Mouse (Mus musculus): ENCODE results near the gene Ube2e3.

Ube2e3 gene

DNA sequence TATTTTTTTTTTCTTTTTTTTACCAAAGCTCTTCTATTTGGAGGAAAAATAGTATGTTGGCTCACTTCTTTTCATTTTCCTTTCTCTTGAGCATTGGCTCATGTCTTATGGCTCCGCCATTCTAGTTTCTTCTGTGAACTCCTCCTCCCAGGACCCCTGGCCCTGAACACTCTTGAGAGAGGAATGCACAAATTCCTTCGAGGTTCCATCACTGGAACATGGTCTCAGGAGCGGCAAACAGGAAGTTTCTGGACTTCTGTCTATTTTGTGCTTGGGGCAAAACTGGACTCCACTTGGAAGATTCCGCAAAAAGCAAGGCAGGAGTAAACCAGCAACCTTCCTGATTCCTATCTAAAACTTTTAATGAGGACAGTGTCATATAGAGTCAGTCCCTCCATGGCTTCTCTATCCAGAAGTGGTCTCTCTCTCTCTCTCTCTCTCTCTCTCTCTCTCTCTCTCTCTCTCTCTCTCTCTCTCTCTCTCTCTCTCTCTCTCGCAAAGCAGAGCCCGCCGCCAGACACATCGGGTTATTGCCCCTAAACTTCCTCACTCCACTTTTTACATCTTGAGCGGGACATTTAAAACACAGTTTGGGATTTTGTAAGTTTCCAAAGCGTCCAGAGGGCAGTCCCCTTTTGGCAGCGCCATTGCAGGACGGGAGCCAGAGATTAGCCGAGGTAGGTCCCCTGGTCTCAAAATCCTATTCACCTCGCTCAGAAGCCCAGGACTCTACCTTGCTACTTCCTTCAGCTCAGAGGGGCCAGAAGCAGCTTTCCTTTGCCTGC lies at the start of gene Ube2e3:
Gene Ube2e3, plus strand, starts transcription at position 399 of the 785 bp plus-strand sequence.
- no peak for DNase-seq (ENCODE audit: low spot score)

DNA sequence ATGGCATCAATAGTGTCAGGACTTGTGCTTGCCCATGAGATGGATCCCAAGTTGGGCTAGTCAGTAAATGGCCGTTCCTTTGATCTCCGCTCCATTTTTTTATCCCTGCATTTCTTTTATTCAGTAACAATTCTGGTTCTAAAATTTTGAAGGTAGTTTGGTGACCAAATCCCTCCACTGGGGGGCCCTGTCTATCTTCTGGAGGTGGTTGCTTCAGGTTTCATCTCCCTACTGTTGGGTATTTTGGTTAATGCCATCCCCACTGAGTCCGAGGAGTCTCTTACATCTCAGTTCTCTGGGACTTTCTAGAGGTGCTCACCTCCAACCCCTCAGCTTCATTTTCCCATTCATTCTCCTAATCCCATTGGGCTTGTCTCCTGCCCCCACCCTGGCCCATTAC lies 38.0 kb upstream of the Ube2e3 start:
- DNase-seq (ENCODE audit: low spot score): no peak

DNA sequence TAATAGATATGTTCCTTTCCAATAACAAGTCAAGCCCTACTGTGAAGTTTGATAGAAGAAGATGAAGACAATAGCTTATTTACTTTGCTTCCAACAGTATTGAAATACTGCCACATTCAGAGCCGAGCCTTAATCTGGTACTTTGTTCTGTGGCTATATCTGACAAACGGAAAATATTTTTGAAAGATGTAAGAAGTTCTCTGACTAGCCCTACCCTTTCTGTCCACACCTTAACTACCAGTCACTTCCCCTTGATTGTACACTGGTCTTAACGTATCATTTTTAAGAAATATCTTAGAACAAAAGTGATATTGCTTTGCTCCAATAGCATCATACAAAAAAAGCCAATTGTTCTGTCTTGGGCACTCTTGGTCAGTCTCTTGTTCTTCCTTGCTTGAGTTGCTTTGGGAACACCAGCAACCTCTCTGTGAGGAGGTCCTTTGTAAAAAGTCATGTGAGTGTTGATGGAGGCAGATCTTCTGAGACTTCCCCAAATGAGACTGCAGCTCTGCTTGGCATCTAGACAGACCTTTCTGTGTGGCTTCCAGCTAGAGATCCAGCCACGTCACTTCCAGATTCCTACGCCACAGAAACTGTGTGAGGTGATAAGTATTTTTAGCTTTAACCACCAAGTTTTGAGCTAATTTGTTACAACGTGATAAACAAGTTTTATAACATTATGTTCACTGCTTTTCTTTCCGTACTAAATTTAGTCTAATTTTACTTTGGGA lies 26.3 kb upstream of the Ube2e3 start:
- DNase-seq (ENCODE audit: low spot score): no peak

DNA sequence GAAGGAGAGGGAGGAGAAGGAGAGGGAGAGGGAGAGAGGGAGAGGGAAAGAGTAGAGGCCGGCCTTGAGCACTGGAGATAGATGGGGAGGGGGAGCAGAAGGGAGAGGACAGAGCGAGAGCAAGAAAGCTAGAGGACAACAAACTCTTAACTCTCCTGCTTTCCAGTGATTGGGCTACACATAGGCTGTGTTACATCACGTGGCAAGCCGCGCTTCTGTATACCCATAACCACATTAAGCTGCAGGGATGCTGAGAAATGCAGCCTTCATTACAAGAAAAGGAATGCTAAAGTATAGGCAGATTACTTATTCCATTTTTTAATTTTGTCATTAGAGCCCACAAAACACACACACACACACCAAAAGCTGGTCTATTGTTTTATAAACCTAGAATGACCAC lies 23.6 kb upstream of the Ube2e3 start:
- DNase-seq (ENCODE audit: low spot score): no peak

DNA sequence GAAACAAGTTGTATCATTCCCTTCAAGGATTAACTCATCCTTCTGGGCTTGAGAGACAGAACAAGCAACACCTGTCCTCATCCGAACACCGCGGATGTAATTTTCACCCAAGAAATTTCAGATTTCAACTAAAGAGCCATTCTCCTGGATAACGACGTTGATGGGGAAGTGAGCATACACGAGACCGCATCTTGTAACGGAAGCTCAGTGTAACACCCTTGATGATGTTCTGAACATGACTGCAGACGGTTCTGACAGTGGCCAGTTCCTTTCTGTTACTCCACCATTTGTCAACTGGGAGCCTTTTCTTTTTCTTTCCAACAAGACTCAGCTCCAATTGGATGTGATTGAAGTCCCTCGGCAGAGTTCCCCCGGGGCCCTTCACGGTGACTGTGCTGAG lies 22.6 kb upstream of the Ube2e3 start:
- no peak for DNase-seq (ENCODE audit: low spot score)

DNA sequence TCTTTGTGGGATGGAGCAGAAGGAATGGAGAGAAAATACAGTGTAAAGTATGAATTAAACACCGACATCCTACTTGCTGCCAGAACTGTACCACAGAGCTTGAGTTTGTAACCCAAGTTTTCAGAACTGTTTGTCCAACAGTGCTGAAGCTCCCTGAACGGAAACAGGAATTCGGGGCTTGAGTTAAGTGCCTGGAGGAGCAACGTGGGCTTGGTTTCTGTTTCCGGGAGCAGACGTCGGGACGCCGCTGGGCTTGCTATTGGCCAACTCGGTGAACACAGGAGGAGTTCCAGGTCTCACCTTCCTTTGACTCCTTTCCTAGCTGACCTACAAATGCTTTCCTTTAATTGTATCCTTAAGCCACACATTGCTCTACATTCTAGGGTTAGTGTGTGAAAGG lies 22.2 kb upstream of the Ube2e3 start:
- DNase-seq (ENCODE audit: low spot score): no peak

DNA sequence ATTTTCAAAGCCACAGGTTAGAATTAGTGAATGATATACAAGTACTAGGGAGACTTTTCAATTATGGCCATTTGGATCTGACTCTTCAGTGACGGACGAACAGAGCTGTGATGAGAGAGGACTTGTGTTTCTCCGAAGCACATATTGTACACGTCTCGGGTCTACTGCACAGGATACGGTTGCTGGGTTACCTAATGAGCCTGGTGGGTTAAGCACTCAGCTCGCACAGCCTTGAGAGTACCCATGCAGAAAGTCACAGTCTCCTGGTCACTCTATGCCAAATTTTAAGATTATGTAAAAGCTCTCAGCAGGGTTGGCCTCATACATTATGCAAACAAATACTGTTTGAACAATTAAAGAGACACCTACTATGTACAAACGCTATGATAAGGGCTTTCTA lies 13.6 kb upstream of the Ube2e3 start:
- no peak for DNase-seq (ENCODE audit: low spot score)

DNA sequence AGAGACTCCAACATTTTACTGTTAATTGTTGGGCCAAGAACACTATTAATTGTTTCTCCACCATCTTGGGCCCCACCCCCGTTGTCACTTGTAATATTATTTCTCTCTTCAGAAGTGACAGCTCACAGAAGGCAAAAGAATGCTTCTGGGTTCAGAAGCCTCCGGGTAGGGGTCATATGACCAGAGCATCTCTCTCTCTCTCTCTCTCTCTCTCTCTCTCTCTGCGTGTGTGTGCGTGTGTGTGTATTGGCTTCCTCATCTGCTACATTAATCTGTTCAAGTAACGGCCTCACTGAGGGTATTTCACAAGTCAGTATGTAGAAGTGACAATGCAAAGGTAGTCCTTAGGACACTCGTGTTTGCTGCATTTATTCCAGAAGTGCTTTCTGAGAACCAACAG lies 9.3 kb upstream of the Ube2e3 start:
- DNase-seq (ENCODE audit: low spot score): no peak

DNA sequence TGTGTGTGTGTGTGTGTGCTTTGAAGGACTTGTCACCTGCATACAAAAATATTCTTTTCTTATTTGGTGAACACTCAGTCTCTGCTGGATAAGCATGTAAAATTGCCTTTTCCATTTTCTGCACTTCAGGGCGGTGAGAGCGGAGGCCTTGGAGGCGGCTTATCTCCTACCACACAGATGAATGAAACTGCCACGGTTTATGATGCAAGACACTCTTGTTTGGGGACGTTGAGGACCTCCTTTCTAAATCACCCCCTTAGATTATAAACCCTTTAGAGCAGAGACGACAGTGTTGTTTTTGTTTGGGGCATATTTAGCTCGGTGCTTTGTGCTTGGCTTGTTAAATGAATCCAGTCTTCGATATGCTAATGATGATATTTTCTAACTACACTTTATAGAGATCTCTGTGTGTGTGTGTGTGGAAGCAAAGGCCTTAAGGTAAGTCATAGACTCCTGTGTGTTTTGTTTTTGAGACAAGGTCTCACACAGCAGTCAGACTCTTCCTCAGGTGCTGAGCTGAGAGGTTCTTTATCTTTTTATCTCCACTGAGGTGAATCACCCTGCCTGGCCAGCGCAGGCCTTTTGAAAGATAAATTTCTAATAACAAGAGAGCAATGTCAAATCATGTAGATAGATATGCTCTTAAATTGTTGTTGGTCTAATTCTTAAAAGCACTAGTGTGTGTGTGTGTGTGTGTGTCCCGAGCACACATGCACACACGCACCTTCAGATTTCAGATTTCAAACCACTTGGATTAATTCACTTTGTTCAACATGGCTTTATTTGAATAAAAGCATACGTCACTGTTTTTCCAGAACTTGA lies 8.4 kb upstream of the Ube2e3 start:
- DNase-seq (ENCODE audit: low spot score): no peak

DNA sequence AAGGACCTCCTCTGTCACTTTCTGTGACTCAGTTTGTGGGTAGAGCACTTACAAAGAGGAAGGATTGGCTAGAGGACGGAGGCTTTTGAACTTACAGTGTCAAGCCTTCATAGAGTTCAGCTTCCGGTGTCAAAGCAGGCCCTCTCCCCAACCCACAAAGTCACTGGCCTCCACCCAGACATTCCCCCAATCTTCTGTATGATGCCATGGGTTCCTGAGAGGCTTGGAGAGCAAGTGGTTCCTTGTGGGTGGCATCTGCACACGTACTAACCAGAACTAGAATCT lies 7.9 kb upstream of the Ube2e3 start:
- DNase-seq (ENCODE audit: low spot score): no peak

DNA sequence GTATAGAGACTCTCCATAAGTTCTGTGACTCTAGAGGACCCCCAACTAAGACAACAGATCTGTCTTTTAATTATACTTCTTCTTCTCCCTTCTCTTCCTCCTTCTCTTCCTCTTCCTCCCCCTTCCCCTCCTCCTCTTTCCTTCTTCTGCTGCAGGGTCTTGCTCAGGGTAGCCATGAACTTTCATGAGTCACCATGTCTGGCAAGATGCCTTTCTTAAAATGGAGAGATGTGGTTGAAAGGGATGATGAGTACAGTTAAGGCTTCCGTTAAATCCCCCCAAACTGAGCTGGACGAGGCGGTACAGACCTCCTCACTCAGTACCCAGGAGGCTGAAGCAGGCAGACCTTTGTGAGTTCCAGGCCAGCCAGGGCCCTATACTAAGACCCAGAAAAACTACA lies 3.8 kb upstream of the Ube2e3 start:
- no peak for DNase-seq (ENCODE audit: low spot score)

DNA sequence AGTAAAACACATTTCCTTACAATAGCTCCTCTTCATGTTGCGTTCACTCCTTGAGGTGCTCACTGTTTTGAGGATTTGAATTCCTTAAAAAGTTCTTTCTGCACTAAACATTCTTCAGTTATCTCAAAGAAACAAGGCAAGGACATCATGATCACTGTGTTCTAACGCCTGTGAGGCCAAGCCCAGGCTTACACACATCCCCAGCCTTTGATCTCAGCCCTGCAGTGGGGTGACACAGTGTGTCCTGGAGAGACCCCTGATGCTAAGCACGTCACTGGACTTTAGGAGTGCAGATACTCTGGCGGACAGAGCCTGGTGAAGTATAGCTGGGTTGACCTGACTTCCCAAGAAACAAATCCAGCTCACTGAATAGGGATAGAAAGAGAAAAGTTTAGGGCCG lies 3.1 kb upstream of the Ube2e3 start:
- DNase-seq (ENCODE audit: low spot score): no peak

DNA sequence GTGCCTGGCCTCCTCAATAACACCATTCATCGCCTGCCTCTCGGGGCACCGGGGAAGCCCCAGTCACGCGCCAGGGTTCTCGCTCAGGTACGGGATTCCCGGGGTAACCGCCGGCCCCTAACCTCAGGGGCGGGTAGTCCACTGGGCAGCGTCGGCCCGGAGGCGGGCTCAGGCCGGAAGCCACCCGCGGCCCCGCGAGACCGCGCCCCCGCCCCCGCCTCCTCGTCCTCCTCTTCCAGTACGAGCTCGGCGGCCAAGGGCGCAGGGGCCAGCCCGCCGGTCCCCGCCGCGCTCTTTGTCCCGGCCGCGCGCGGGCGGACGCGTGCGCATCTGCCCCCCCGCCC lies 559 bp downstream of the Ube2e3 start:
- peak; percentile 80 for DNase-seq (ENCODE audit: low spot score)

DNA sequence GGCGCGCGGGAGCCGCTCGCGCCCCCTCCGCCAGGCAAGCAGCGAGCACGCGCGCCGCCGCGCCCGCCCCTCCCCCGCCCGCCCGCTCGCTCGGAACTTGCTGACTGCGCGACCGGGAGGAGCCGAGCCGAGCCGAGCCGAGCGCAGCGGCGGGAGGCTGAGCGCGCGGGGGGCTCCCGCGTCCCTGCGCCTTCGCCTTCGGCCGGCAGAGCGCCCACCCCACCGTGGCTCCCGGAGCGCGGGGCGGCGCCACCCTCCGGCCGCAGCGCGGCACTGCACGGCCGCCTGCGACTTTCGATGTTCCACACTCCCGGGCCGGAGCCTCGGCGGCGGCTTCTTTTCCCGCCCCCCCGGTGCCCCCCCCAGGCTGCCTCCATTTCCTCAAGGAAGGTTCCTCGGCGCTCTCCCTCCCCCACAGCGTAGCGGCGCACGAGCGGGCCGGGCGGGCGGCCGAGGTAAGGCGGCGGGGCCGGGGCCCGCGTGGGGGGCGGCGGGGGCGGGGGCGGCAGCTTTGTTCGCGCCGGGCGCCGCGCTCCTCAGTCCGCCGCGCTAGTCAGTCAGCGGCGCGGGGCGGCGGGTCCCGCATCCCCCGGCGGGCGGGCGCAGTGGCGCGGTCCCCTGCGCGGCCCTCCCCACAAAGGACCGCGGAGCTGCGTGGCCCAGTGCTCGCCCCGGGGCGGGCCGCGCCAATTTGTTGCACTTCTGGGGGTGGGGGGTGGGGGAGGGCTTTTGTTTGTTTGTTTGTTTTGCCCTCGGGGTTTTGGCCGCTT lies 1.2 kb downstream of the Ube2e3 start:
- peak; percentile 68 for DNase-seq (ENCODE audit: low spot score)

DNA sequence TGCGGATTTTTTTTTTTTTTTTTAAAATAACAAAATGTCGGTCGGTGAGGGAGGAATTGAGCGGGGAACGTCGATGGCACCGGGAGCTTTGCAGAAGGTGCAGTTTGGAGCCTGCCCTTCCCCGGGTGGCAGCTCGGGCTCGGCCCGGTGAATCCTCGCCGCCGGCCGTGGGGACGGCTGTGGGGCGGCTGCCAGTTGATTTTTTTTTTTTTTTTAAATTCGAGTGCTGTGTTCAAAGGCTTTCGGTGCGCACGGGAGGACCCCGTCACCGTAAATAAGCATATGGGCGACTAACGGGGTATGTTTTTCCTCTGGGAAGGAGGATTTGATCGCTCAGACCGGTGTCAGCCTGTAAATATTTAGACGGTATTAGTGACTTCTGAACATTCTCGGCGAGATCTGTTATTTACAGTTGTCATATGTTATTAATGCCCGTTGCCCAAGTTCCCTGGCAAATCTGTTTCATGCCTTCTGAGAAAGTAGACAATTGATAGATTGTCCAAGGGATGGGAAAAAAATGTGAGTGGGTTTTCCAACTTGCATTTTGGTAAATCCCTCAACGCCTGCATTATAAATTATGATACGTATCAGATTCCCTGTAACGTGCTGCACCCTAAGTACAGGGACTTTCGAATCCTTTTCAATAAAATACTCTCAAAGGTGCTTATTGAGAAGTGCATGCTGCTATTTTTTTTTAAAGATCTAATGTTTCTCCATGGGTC lies 2.0 kb downstream of the Ube2e3 start:
- DNase-seq (ENCODE audit: low spot score): peak; percentile 24

DNA sequence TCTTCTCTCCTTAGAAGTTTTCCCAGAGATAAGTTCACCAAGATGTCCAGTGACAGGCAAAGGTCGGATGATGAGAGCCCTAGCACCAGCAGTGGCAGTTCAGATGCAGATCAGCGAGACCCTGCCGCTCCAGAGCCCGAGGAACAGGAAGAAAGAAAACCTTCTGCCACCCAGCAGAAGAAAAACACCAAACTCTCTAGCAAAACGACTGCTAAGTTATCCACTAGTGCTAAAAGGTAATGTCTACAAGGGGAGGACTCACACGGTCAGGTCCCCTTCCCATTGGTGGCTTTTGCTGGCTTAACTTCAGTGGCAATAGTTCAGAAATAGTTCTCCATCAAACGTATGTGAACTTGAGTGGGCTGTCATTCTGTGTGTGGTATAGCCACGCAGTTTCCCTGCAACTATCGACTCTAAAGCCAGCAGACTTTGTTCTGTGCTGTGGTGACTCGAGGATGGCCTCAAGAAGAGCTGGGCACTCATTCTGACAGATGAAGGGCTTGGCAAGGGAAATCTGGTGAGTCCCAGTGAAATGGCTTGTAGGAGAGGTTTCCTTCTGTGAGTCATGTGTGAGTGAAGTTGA lies 2.6 kb downstream of the Ube2e3 start:
- no peak for DNase-seq (ENCODE audit: low spot score)

DNA sequence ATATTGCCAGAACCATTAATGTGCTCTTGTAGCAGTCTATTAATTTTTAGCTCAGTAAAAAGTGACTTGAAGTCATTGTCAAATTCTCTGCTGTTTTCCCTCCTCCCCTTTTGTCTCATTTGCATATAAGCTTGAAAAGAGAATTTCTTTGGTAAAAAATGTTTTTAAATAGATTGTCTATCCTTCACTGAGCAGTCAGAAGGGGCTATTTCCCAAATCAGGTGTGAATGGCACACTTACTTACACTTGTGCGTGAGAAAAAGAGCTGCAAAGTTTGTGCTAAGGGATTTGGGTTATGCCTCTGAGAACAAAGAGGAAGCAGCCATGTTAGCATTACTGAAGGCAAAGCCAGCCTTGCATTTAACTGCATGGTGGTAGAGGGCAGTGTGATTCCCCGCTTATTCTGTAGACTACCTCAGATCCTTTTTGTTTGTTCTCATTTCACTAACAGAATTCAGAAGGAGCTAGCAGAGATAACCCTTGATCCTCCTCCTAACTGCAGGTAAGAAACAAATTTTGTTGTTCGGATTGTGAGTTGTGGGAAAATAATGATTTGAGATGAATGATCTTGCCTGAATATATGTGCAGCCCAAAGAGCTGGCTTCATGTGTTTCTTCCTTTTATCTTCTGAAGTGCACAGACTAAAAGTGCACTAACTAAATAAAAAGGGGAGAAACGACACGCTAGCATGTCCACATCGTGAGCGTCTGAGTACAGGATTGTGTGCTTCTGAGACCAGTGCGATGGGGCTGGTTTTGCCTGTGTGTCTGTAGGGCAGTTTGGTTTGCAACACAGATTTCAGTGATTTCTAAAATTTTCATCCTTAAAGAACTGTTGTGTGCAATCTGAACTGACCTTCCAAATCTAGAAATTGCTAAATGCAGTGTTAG lies 4.3 kb downstream of the Ube2e3 start:
- no peak for DNase-seq (ENCODE audit: low spot score)

DNA sequence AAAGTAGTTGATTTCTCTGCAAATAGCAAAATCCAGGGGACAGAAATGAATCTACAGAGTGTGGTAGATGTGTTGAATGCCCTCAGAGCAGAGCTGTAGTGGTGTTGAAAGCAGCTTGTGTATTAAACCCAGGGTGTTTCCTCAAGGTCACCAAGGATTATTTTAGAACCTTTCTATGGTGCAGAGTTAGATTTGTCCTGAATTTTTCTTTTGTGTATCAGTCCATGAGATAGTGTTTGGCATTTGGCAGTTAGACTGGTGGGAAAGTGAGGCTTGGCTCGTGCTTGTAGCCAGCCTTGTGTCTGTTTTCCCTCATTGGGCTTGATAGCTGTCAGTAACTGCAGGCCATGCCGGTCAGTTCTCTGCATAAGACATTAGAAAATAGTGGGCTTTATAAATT lies 6.0 kb downstream of the Ube2e3 start:
- no peak for DNase-seq (ENCODE audit: low spot score)

DNA sequence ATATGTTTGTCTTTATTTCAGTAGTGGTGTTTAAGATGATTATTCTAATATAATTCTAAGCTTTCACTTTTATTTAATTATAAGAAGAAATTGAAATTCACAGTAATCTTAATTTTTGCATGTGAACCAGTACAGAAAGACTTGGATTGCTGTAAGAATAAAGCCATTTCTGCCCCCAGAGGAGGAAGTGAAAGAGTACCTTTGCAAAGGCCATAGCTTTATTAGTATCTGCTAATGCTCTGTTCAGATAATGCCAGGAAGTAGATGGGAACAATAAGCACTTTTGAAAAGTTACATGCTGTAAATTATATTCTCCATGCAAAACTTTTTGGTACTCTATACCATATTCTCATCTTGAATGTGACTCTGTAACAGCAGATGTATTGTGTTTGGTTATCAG lies 8.1 kb downstream of the Ube2e3 start:
- no peak for DNase-seq (ENCODE audit: low spot score)

DNA sequence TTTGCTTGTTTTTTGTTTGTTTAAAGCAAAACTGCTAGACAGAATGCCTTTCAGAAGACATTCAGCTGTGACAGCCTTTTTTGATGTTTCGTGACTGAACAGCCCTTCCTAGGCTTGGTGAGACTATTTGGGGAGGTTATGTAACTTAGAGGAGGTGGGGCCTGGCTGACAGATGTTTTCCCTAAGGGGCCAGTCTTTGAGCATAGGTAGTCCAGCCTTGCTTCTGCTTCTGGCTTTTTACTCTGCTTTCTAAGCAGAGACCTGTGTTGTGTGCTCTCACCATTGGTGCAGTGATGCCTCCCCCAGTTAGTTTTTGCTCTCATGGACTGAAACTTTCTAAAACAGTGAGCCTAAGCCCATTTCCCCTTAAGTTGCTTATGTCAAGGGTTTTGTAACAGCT lies 14.1 kb downstream of the Ube2e3 start:
- no peak for DNase-seq (ENCODE audit: low spot score)

Data from spleen, adult 12 weeks (tissue).